10 mouse cellular contexts compared by ENCODE assay signal in genomic region chr2:158641869-158642268, GRCm38 (mm10). TPM values are rescaled to one million over a fixed set of nuclear protein-coding genes. Genes with fewer than 3 reads are reported as not detected.
DNase-seq lines count a peak whose midpoint lies in the region; ATAC-seq and TF ChIP-seq lines count a peak whose summit lies in the region.
"Had no signal": no experiment of that assay in that cellular context is flagged by ENCODE, and none has a peak within 500 bp of the region (broad histone marks: within the 10 kb centered on the region; RNA-seq: fewer than 3 reads in every experiment).

No protein-coding gene starts in this region.

- 12% methylated on average over 2 of the region's 2 CpGs for WGBS in liver, adult 2 months
- 14% methylated on average over 2 of the region's 2 CpGs for WGBS in liver, embryonic 12.5 days (ENCODE audit: insufficient replicate concordance)
- 17% methylated on average over 2 of the region's 2 CpGs for WGBS in forebrain, embryonic 13.5 days
- WGBS in hindbrain, embryonic 16.5 days = 8% methylated on average over 2 of the region's 2 CpGs
- 23% methylated on average over 2 of the region's 2 CpGs for WGBS in limb, embryonic 11.5 days
- WGBS in neural tube, embryonic 13.5 days = 11% methylated on average over 2 of the region's 2 CpGs

- H3K4me2 ChIP-seq in liver, embryonic 12.5 days = no peak overlapping the region
- no peak overlapping the region for H3K4me2 ChIP-seq in forebrain, embryonic 13.5 days
- H3K4me2 ChIP-seq in hindbrain, embryonic 16.5 days (ENCODE audit: low read length) = no peak overlapping the region
- no peak overlapping the region for H3K4me2 ChIP-seq in limb, embryonic 11.5 days (ENCODE audit: low read depth, severe bottlenecking)
- H3K4me2 ChIP-seq in neural tube, embryonic 13.5 days = no peak overlapping the region
- H3K4me2 ChIP-seq: embryonic facial prominence, embryonic 13.5 days; midbrain, embryonic 12.5 days had no signal

- H3K79me2 ChIP-seq in liver, adult 2 months (ENCODE audit: control insufficient read depth, insufficient read depth, low read length) = no peaks in the 10 kb centered on the region

- peak; percentile 91 for TF ChIP-seq CTCF in liver, adult 2 months (IDR thresholded peaks at IDR 0.05; ENCODE audit: low read depth, low read length)

- peak; percentile 6 for DNase-seq in liver, adult 2 months (ENCODE audit: extremely low read depth, low read depth, low spot score)
- DNase-seq in brain, adult 2 months (ENCODE audit: low read depth, low spot score) = peak; percentile 78
- peak; percentile 79 for DNase-seq in limb, embryonic 11.5 days (ENCODE audit: low spot score)
- peak; percentile 45 to 74 for DNase-seq in thymus, postnatal 10 days (ENCODE audit: low spot score in 2 of 2)

- no peak overlapping the region for H3K4me3 ChIP-seq in liver, adult 2 months (ENCODE audit: insufficient read depth, low read depth, low read length)
- no peak overlapping the region for H3K4me3 ChIP-seq in liver, embryonic 12.5 days
- no peak overlapping the region for H3K4me3 ChIP-seq in forebrain, embryonic 13.5 days
- no peak overlapping the region for H3K4me3 ChIP-seq in hindbrain, embryonic 16.5 days (ENCODE audit: low read length)
- no peak overlapping the region for H3K4me3 ChIP-seq in limb, embryonic 11.5 days (ENCODE audit: low read depth, low read length)
- H3K4me3 ChIP-seq in neural tube, embryonic 13.5 days = no peak overlapping the region
- H3K4me3 ChIP-seq: embryonic facial prominence, embryonic 13.5 days; midbrain, embryonic 12.5 days had no signal

- no peak overlapping the region for H3K27ac ChIP-seq in liver, adult 2 months (replicated peaks; ENCODE audit: insufficient read depth, low read depth, low read length)
- H3K27ac ChIP-seq in liver, embryonic 12.5 days = no peak overlapping the region
- H3K27ac ChIP-seq in forebrain, embryonic 13.5 days = no peak overlapping the region
- H3K27ac ChIP-seq in hindbrain, embryonic 16.5 days (ENCODE audit: low read depth, low read length) = no peak overlapping the region
- no peak overlapping the region for H3K27ac ChIP-seq in limb, embryonic 11.5 days (replicated peaks; ENCODE audit: low read depth, low read length)
- no peak overlapping the region for H3K27ac ChIP-seq in neural tube, embryonic 13.5 days (replicated peaks)
- H3K27ac ChIP-seq: embryonic facial prominence, embryonic 13.5 days; midbrain, embryonic 12.5 days had no signal

- H3K27me3 ChIP-seq in liver, adult 2 months (ENCODE audit: control insufficient read depth, insufficient read depth, low read length) = no peaks in the 10 kb centered on the region
- H3K27me3 ChIP-seq in liver, embryonic 12.5 days (replicated peaks) = no peaks in the 10 kb centered on the region
- H3K27me3 ChIP-seq in forebrain, embryonic 13.5 days = no peaks in the 10 kb centered on the region
- no peaks in the 10 kb centered on the region for H3K27me3 ChIP-seq in hindbrain, embryonic 16.5 days (replicated peaks; ENCODE audit: control insufficient read depth, insufficient read depth, low read length)
- no peaks in the 10 kb centered on the region for H3K27me3 ChIP-seq in limb, embryonic 11.5 days (ENCODE audit: control insufficient read depth, insufficient read depth, low read length)
- H3K27me3 ChIP-seq in neural tube, embryonic 13.5 days = no peaks in the 10 kb centered on the region
- H3K27me3 ChIP-seq: embryonic facial prominence, embryonic 13.5 days; midbrain, embryonic 12.5 days had no signal

- no peak for ATAC-seq in liver, embryonic 12.5 days
- peak; percentile 70 for ATAC-seq in forebrain, embryonic 13.5 days
- ATAC-seq in hindbrain, embryonic 16.5 days = peak; percentile 65; the same call in 1 of the 2 replicates
- ATAC-seq in limb, embryonic 11.5 days (ENCODE audit: insufficient number of reproducible peaks, low FRiP score, low TSS enrichment, low read depth) = no peak
- peak; percentile 69 for ATAC-seq in neural tube, embryonic 13.5 days (ENCODE audit: low read depth)

- H3K36me3 ChIP-seq in liver, adult 2 months (ENCODE audit: control insufficient read depth, insufficient read depth, low read length) = peaks cover 8% of the 10 kb centered on the region; the same call in 1 of the 2 replicates
- H3K36me3 ChIP-seq in liver, embryonic 12.5 days = peaks cover 44% of the 10 kb centered on the region
- H3K36me3 ChIP-seq in forebrain, embryonic 13.5 days (ENCODE audit: poor library complexity, severe bottlenecking) = peaks cover 44% of the 10 kb centered on the region
- H3K36me3 ChIP-seq in hindbrain, embryonic 16.5 days (ENCODE audit: control insufficient read depth, insufficient read depth, low read length) = peaks cover 15% of the 10 kb centered on the region
- peaks cover 18% of the 10 kb centered on the region for H3K36me3 ChIP-seq in limb, embryonic 11.5 days (ENCODE audit: control insufficient read depth, insufficient read depth, low read length)
- H3K36me3 ChIP-seq in neural tube, embryonic 13.5 days = peaks cover 47% of the 10 kb centered on the region

- no peaks in the 10 kb centered on the region for H3K4me1 ChIP-seq in liver, adult 2 months (ENCODE audit: control insufficient read depth, insufficient read depth, low read length)
- no peaks in the 10 kb centered on the region for H3K4me1 ChIP-seq in liver, embryonic 12.5 days
- H3K4me1 ChIP-seq in forebrain, embryonic 13.5 days = no peaks in the 10 kb centered on the region
- no peaks in the 10 kb centered on the region for H3K4me1 ChIP-seq in hindbrain, embryonic 16.5 days (ENCODE audit: control insufficient read depth, insufficient read depth, low read depth, low read length)
- H3K4me1 ChIP-seq in limb, embryonic 11.5 days (ENCODE audit: control insufficient read depth, insufficient read depth, low read length) = no peaks in the 10 kb centered on the region
- no peaks in the 10 kb centered on the region for H3K4me1 ChIP-seq in neural tube, embryonic 13.5 days (replicated peaks)
- H3K4me1 ChIP-seq: embryonic facial prominence, embryonic 13.5 days; midbrain, embryonic 12.5 days had no signal

- 0 out of 2 replicates have a peak, but pooled peaks cover 5% of the 10 kb centered on the region for H3K9me3 ChIP-seq in liver, embryonic 12.5 days (replicated peaks)
- no peaks in the 10 kb centered on the region for H3K9me3 ChIP-seq in forebrain, embryonic 13.5 days (replicated peaks)
- no peaks in the 10 kb centered on the region for H3K9me3 ChIP-seq in hindbrain, embryonic 16.5 days (ENCODE audit: control insufficient read depth, low read length)
- no peaks in the 10 kb centered on the region for H3K9me3 ChIP-seq in limb, embryonic 11.5 days (ENCODE audit: control insufficient read depth, low read length)
- H3K9me3 ChIP-seq in neural tube, embryonic 13.5 days = no peaks in the 10 kb centered on the region
- H3K9me3 ChIP-seq: embryonic facial prominence, embryonic 13.5 days; midbrain, embryonic 12.5 days had no signal

- TF ChIP-seq POLR2A in liver, adult 2 months (IDR thresholded peaks at IDR 0.05; ENCODE audit: extremely low read depth, insufficient read depth, low read length) = no peak

- H3K9ac ChIP-seq in liver, adult 2 months (ENCODE audit: low read depth, low read length) = no peak overlapping the region
- no peak overlapping the region for H3K9ac ChIP-seq in liver, embryonic 12.5 days
- no peak overlapping the region for H3K9ac ChIP-seq in forebrain, embryonic 13.5 days
- no peak overlapping the region for H3K9ac ChIP-seq in hindbrain, embryonic 16.5 days (ENCODE audit: low read depth, low read length)
- H3K9ac ChIP-seq in limb, embryonic 11.5 days (ENCODE audit: low read length) = no peak overlapping the region
- H3K9ac ChIP-seq in neural tube, embryonic 13.5 days = no peak overlapping the region
- H3K9ac ChIP-seq: embryonic facial prominence, embryonic 13.5 days; midbrain, embryonic 12.5 days had no signal

RNA-seq across cellular contexts. Expression of gene Actr5, which starts 17.2 kb away (rescaled TPM):
- total RNA-seq in liver, adult 2 months (2014; rRNA removed) = 6.3 and 6.9 TPM in 2 replicates
- 3.4 and 4.6 TPM in 2 replicates for polyA plus RNA-seq in liver, adult 2 months (2012; rRNA removed)
- polyA plus RNA-seq in liver, embryonic 12.5 days (2016; fragmentation: Nextera tagmentation; extraction: Ambion mirVana) = 12.5 and 13.3 TPM in 2 replicates
- 11.5 and 14.1 TPM in 2 replicates for polyA plus RNA-seq in forebrain, embryonic 13.5 days (2015; fragmentation: Nextera tagmentation; extraction: Ambion mirVana)
- polyA plus RNA-seq in hindbrain, embryonic 16.5 days (2015; fragmentation: Nextera tagmentation; extraction: Ambion mirVana) = 6.2 and 12.0 TPM in 2 replicates
- polyA plus RNA-seq in limb, embryonic 11.5 days (2014; fragmentation: Nextera tagmentation; extraction: Ambion mirVana) = 16.4 and 20.6 TPM in 2 replicates
- 10.5 and 11.1 TPM in 2 replicates for polyA plus RNA-seq in neural tube, embryonic 13.5 days (2015; fragmentation: Nextera tagmentation; extraction: Ambion mirVana)

RNA-seq across cellular contexts. Expression of gene Ppp1r16b, which starts 23.3 kb away (rescaled TPM):
- 2.4 and 3.4 TPM in 2 replicates for total RNA-seq in liver, adult 2 months (2014; rRNA removed)
- 0.70 and 0.99 TPM in 2 replicates for polyA plus RNA-seq in liver, adult 2 months (2012; rRNA removed)
- 1.9 and 2.0 TPM in 2 replicates for polyA plus RNA-seq in liver, embryonic 12.5 days (2016; fragmentation: Nextera tagmentation; extraction: Ambion mirVana)
- 7.8 and 8.4 TPM in 2 replicates for polyA plus RNA-seq in forebrain, embryonic 13.5 days (2015; fragmentation: Nextera tagmentation; extraction: Ambion mirVana)
- 26.4 and 27.2 TPM in 2 replicates for polyA plus RNA-seq in hindbrain, embryonic 16.5 days (2015; fragmentation: Nextera tagmentation; extraction: Ambion mirVana)
- polyA plus RNA-seq in limb, embryonic 11.5 days (2014; fragmentation: Nextera tagmentation; extraction: Ambion mirVana) = 4.1 and 4.6 TPM in 2 replicates
- 9.8 and 9.9 TPM in 2 replicates for polyA plus RNA-seq in neural tube, embryonic 13.5 days (2015; fragmentation: Nextera tagmentation; extraction: Ambion mirVana)

RNA-seq across cellular contexts. Expression of gene Slc32a1, which starts 31.3 kb away (rescaled TPM):
- not detected in 2 replicates for total RNA-seq in liver, adult 2 months (2014; rRNA removed)
- polyA plus RNA-seq in liver, adult 2 months (2012; rRNA removed) = not detected in 2 replicates
- not detected in 2 replicates for polyA plus RNA-seq in liver, embryonic 12.5 days (2016; fragmentation: Nextera tagmentation; extraction: Ambion mirVana)
- polyA plus RNA-seq in forebrain, embryonic 13.5 days (2015; fragmentation: Nextera tagmentation; extraction: Ambion mirVana) = 4.8 and 5.6 TPM in 2 replicates
- 10.4 and 15.0 TPM in 2 replicates for polyA plus RNA-seq in hindbrain, embryonic 16.5 days (2015; fragmentation: Nextera tagmentation; extraction: Ambion mirVana)
- not detected in 2 replicates for polyA plus RNA-seq in limb, embryonic 11.5 days (2014; fragmentation: Nextera tagmentation; extraction: Ambion mirVana)
- polyA plus RNA-seq in neural tube, embryonic 13.5 days (2015; fragmentation: Nextera tagmentation; extraction: Ambion mirVana) = 6.2 and 7.4 TPM in 2 replicates
- polyA plus RNA-seq: embryonic facial prominence, embryonic 13.5 days had no signal

Comparison
In these comparisons a context has a peak if more than half of its experiments do, and no peak if none do; other contexts are left out.
1. DNase-seq: peak in every context shown above with its lines; median percentile 79 in limb, embryonic 11.5 days; 78 in brain, adult 2 months; 60 in thymus, postnatal 10 days; 6 in liver, adult 2 months.
2. ATAC-seq: peak in forebrain, embryonic 13.5 days (single experiment), hindbrain, embryonic 16.5 days (single experiment) and neural tube, embryonic 13.5 days (single experiment); none in liver, embryonic 12.5 days (single experiment) and limb, embryonic 11.5 days (single experiment).